Mouse (Mus musculus): Measurements from ENCODE around the gene Plce1. TPM values are rescaled to one million over a fixed set of nuclear protein-coding genes. Genes with fewer than 3 reads are reported as not detected.

Gene Plce1
- 5.4 and 5.6 TPM in 2 replicates for polyA plus RNA-seq (2015; fragmentation: Nextera tagmentation; extraction: Ambion mirVana)

DNA sequence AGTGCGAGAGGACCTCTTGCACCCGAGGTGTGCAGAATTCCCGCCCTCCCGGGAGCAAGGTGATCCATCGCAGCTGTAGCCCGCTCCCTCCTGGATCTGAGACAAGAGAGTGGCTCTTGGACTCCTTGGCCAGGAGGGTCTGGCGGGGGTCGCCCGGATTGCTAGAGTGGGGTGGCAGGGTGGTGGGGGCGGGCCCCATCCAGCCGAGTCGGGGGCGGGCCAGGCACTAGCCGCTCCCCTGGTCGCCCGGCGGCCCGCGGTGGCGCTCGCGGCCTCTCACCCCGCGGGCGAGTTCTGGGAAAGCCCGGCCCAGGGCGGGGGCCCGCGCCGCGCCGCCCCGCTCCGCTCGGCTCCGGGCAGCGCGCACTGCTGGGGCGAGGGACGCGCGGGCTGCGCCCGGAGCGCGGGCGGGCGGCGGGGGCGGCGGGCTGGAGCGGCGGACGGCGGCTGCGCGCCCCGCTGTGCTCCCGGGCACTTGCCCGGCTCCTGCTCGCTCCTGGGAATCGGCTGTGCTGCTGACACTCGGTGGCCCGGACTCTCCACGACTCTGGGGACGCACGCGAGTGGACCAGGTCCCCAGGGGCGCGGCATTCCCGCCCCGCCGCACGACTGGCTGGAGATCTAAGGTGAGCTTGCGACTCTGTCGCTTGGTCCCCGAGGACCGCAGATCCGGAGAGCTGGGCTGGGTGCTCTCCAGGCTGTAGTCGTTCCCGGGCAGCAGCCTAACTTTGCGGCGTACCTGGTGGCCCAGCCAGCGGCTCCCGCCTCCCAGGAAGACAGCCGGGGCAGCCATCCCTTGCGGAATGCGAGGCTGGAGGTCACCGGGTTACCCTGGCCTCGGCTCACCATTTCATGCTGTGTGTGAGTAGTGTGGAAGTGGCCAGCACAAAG is at the start of gene Plce1:
Gene Plce1, plus strand, starts transcription at position 379 of the 891 bp plus-strand sequence.
- Histone ChIP-seq H3K36me3 (ENCODE audit: poor library complexity, severe bottlenecking) (no peaks in the 10 kb centered on the region), H3K27me3 (peaks cover 47% of the 10 kb centered on the region), H3K4me1 (peaks cover 58% of the 10 kb centered on the region), H3K4me2 (peak within 1 kb of the TSS; percentile 72), H3K9me3 (replicated peaks) (no peaks in the 10 kb centered on the region), H3K9ac (peak within 1 kb of the TSS; percentile 71), H3K27ac (peak within 1 kb of the TSS; percentile 85; the same call in 1 of the 2 replicates), H3K4me3 (peak within 1 kb of the TSS; percentile 49)
- WGBS: 0% methylated on average over 58 of the region's 90 CpGs
- peak; percentile 83 for ATAC-seq

DNA sequence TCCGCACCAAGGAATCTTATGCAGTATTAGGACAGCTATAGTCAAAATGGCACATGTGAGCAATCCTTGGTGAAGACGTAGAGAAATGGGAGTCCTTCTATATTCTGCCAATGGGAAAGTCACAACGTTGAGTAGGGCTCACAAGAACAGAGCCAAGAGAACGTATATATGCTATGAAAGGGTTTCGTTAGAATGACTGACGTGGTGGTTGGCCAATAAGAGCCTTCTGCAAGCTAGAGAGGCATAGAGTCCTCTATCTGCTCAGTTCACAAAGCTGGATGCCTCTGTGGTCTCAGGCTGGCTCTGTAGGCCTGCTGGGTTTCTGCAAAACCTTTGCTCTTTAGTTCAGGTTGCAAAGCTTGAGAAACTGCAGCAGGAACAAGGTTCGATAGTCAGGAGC is 49.6 kb upstream of the Plce1 start:
- no peaks in the 10 kb centered on the region for H3K36me3 ChIP-seq (ENCODE audit: poor library complexity, severe bottlenecking)
- no peak for ATAC-seq
- no peaks in the 10 kb centered on the region for H3K27me3 ChIP-seq
- H3K4me1 ChIP-seq: no peaks in the 10 kb centered on the region
- no peak overlapping the region for H3K9ac ChIP-seq
- H3K9me3 ChIP-seq (replicated peaks): peaks cover 4% of the 10 kb centered on the region; the same call in 1 of the 2 replicates
- no peak overlapping the region for H3K4me2 ChIP-seq
- whole genome bisulfite sequencing: 71% methylated on average over 7 of the region's 7 CpGs
- H3K27ac ChIP-seq: no peak overlapping the region
- no peak overlapping the region for H3K4me3 ChIP-seq

- WGBS: 92% methylated on average over 3 of the region's 3 CpGs
- Histone ChIP-seq H3K36me3 (ENCODE audit: poor library complexity, severe bottlenecking) (no peaks in the 10 kb centered on the region), H3K9me3 (replicated peaks) (peaks cover 4% of the 10 kb centered on the region; the same call in 1 of the 2 replicates), H3K27ac (no peak overlapping the region), H3K27me3 (no peaks in the 10 kb centered on the region), H3K9ac (no peak overlapping the region), H3K4me3 (no peak overlapping the region), H3K4me1 (no peaks in the 10 kb centered on the region), H3K4me2 (no peak overlapping the region)
- no peak for ATAC-seq
Observed at GRCm38 (mm10) chr19:38432021-38432420, 48.9 kb upstream of the Plce1 start.

DNA sequence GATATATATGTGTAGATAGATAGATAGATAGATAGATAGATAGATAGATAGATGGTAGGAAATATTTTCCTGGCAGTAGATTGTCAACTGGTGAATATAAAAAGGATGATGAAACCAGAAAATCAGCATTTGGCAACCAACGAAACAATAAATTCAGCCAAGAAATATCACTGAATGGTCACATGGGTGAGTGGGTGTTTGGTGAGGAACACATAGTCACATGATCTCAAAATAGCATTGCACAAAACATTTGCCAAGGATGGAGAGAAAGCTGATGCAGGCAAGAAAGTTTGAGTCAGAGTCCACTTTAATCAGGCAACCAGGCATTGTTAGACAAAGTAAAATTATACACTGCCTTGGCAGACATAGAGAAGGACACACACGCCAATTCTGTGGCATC is 47.5 kb upstream of the Plce1 start:
- Histone ChIP-seq H3K27me3 (no peaks in the 10 kb centered on the region), H3K4me2 (no peak overlapping the region), H3K9me3 (replicated peaks) (peaks cover 4% of the 10 kb centered on the region; the same call in 1 of the 2 replicates), H3K4me1 (no peaks in the 10 kb centered on the region), H3K9ac (no peak overlapping the region), H3K27ac (no peak overlapping the region), H3K36me3 (ENCODE audit: poor library complexity, severe bottlenecking) (no peaks in the 10 kb centered on the region), H3K4me3 (no peak overlapping the region)
- 94% methylated on average over 2 of the region's 2 CpGs for WGBS
- no peak for ATAC-seq

DNA sequence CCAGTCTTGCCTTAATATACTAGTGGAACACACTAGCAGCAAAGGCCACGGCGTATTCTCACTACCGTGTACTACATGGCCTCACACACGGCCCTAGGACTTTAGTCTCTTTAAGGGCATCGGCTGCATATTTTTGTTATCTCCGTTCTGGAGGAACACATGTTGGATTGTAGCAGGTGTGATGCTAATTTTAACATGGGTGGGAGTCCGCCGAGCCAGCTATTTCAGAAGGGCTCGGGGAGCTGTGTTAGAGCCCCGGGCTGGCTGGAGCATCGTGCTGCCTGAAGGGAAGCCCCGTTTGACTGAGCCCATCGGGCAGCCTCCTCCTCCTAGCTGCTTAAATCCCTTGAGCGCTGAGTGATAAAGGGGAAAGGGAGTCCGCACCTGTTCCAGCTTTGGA is 45.7 kb upstream of the Plce1 start:
- Histone ChIP-seq H3K27me3 (no peaks in the 10 kb centered on the region), H3K4me2 (no peak overlapping the region), H3K4me1 (no peaks in the 10 kb centered on the region), H3K27ac (no peak overlapping the region), H3K36me3 (ENCODE audit: poor library complexity, severe bottlenecking) (no peaks in the 10 kb centered on the region), H3K9me3 (replicated peaks) (peaks cover 4% of the 10 kb centered on the region; the same call in 1 of the 2 replicates), H3K9ac (no peak overlapping the region), H3K4me3 (no peak overlapping the region)
- 93% methylated on average over 15 of the region's 15 CpGs for WGBS
- no peak for ATAC-seq

GRCm38 (mm10) chr19:38441860-38442259 is 39.0 kb upstream of the Plce1 start:
- no peak for ATAC-seq
- Histone ChIP-seq H3K9ac (no peak overlapping the region), H3K27me3 (no peaks in the 10 kb centered on the region), H3K4me1 (no peaks in the 10 kb centered on the region), H3K27ac (no peak overlapping the region), H3K9me3 (replicated peaks) (no peaks in the 10 kb centered on the region), H3K4me3 (no peak overlapping the region), H3K36me3 (ENCODE audit: poor library complexity, severe bottlenecking) (no peaks in the 10 kb centered on the region), H3K4me2 (no peak overlapping the region)
- 69% methylated on average over 8 of the region's 8 CpGs for WGBS

DNA sequence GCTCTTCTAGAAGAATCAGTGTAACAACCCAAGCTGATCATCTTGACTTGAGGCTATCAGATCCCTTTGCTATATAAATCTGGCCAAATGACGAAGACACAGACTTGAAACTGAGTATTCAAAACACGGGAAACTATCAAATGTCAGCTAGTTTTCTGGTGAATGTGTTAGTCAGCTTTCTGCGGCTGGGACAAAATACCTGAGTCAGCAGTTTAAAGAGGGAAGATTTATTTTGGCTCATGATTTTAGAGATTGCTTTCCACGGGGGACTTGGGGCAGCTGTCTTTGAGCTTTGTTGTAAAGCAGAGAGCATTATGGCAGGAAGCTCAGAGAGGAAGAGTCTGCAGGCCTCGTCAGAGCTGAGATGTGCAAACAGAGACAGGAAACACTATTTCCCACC is 35.2 kb upstream of the Plce1 start:
- Histone ChIP-seq H3K27me3 (no peaks in the 10 kb centered on the region), H3K9ac (no peak overlapping the region), H3K9me3 (replicated peaks) (no peaks in the 10 kb centered on the region), H3K36me3 (ENCODE audit: poor library complexity, severe bottlenecking) (no peaks in the 10 kb centered on the region), H3K4me1 (no peaks in the 10 kb centered on the region), H3K27ac (no peak overlapping the region), H3K4me3 (no peak overlapping the region), H3K4me2 (no peak overlapping the region)
- ATAC-seq: no peak
- WGBS: 88% methylated on average over 5 of the region's 5 CpGs

DNA sequence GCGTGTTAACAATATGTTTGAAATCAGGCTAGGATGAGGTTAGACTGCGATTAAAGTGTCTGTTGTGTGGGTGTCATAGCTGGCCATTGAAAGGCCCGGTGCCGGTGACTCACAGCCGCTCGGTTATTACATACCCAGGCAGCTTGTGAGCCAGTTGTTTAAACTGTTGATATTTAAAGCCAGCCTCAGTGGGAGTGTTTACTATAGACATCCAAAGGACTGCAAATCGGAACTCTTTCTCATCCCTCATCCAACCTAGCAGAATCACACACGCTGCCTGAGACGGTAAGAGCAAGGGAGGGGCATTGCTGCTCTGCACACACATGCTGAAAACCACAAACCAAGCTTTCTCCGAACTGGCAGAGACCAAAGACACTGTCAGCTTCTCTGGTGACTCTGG is 25.7 kb upstream of the Plce1 start:
- H3K4me2 ChIP-seq: no peak overlapping the region
- 88% methylated on average over 10 of the region's 10 CpGs for WGBS
- ATAC-seq: no peak

DNA sequence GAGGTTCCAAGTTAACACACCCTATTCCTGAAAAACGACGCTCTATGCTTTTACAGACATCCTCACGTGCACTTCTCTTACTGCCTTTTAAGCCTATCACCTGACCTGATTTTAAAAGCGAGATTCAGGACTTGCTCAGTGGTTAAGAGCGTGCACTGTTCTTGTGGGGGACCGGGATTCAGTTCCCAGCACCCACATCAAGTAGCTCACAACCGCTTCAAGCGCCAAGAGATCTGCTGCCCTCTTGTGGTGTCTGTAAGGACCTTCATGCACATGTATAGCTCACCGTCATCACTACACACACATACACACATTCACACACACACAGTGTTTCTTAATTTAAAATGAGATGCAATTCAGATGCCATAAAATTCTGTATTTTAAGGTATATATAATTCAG is 21.9 kb upstream of the Plce1 start:
- no peak overlapping the region for H3K9ac ChIP-seq
- no peaks in the 10 kb centered on the region for H3K36me3 ChIP-seq (ENCODE audit: poor library complexity, severe bottlenecking)
- WGBS: 96% methylated on average over 9 of the region's 9 CpGs
- H3K27me3 ChIP-seq: no peaks in the 10 kb centered on the region
- ATAC-seq: no peak
- no peak overlapping the region for H3K4me3 ChIP-seq
- H3K4me1 ChIP-seq: no peaks in the 10 kb centered on the region
- no peak overlapping the region for H3K4me2 ChIP-seq
- H3K9me3 ChIP-seq (replicated peaks): peaks cover 4% of the 10 kb centered on the region
- no peak overlapping the region for H3K27ac ChIP-seq

More for the DNA sequence above, 25.7 kb upstream of the Plce1 start:
- Histone ChIP-seq H3K36me3 (ENCODE audit: poor library complexity, severe bottlenecking) (no peaks in the 10 kb centered on the region), H3K9ac (no peak overlapping the region), H3K4me1 (no peaks in the 10 kb centered on the region), H3K27me3 (no peaks in the 10 kb centered on the region), H3K4me3 (no peak overlapping the region), H3K27ac (no peak overlapping the region), H3K9me3 (replicated peaks) (peaks cover 4% of the 10 kb centered on the region)

DNA sequence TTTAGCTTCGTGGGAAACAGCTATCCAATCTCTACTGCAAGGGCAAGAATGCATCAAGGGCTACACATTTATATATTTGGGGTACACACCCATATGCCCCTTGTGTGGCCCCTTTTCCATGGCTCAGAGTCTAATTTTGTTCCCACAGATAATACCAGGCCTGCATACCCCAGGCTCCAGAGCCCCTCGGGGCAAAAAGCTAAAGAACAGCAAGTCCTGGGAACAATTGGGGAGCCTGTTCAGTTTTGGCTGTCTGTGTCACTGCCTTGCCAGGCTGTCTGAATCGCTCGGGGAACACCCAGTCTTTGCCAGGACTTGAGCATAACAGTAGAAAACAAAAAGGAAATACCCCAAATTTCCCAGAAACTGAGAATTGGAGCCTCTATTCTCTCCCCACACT is 20.2 kb upstream of the Plce1 start:
- no peaks in the 10 kb centered on the region for H3K4me1 ChIP-seq
- no peaks in the 10 kb centered on the region for H3K36me3 ChIP-seq (ENCODE audit: poor library complexity, severe bottlenecking)
- no peaks in the 10 kb centered on the region for H3K27me3 ChIP-seq
- H3K4me2 ChIP-seq: no peak overlapping the region
- ATAC-seq: no peak
- no peak overlapping the region for H3K27ac ChIP-seq
- WGBS: 73% methylated on average over 4 of the region's 4 CpGs
- peaks cover 4% of the 10 kb centered on the region for H3K9me3 ChIP-seq (replicated peaks)
- H3K9ac ChIP-seq: no peak overlapping the region
- no peak overlapping the region for H3K4me3 ChIP-seq

GRCm38 (mm10) chr19:38470257-38470893 is 10.5 kb upstream of the Plce1 start:
- Histone ChIP-seq H3K4me1 (no peaks in the 10 kb centered on the region), H3K36me3 (ENCODE audit: poor library complexity, severe bottlenecking) (no peaks in the 10 kb centered on the region), H3K9ac (no peak overlapping the region), H3K27me3 (no peaks in the 10 kb centered on the region), H3K9me3 (replicated peaks) (no peaks in the 10 kb centered on the region), H3K4me2 (no peak overlapping the region), H3K27ac (no peak overlapping the region), H3K4me3 (no peak overlapping the region)
- 85% methylated on average over 10 of the region's 10 CpGs for WGBS
- no peak for ATAC-seq

- Histone ChIP-seq H3K27me3 (peaks cover 1% of the 10 kb centered on the region; the same call in 1 of the 2 replicates), H3K27ac (no peak overlapping the region), H3K4me3 (no peak overlapping the region), H3K4me2 (no peak overlapping the region), H3K9me3 (replicated peaks) (no peaks in the 10 kb centered on the region), H3K9ac (no peak overlapping the region), H3K36me3 (ENCODE audit: poor library complexity, severe bottlenecking) (no peaks in the 10 kb centered on the region), H3K4me1 (peaks cover 31% of the 10 kb centered on the region)
- no peak for ATAC-seq
- WGBS: 76% methylated on average over 7 of the region's 7 CpGs
Observed at GRCm38 (mm10) chr19:38475394-38475793, 5.5 kb upstream of the Plce1 start.
